Mouse (Mus musculus) embryonic facial prominence, embryonic 14.5 days (tissue): ENCODE data around the gene Rnase1. TPM values are rescaled to one million over a fixed set of nuclear protein-coding genes. Genes with fewer than 3 reads are reported as not detected.

Experiments used
- polyA plus RNA-seq: library from polyadenylated mRNA; unstranded; fragments of >200 nt; fragmentation: Nextera tagmentation; extraction: Ambion mirVana; gene quantifications from 2 replicates; pipeline ENCODE4 v1.2.1, GENCODE M21; 2014

Rnase1 gene
- polyA plus RNA-seq, 1 experiment from 2014 or later = 1.1 TPM

Other genes starting within 250 kb of the Rnase1 start
- gene Klhl33, start 249.3 kb downstream of the Rnase1 start, polyA plus RNA-seq = 0.21 and 0.28 TPM in 2 replicates
- 138 and 153 TPM in 2 replicates for gene Osgep, start 221.9 kb downstream of the Rnase1 start, polyA plus RNA-seq
- gene Apex1, start 221.8 kb downstream of the Rnase1 start, polyA plus RNA-seq = 177 and 204 TPM in 2 replicates
- 42.0 and 54.8 TPM in 2 replicates for gene Pip4p1, start 215.9 kb downstream of the Rnase1 start, polyA plus RNA-seq
- 51.5 and 51.7 TPM in 2 replicates for gene Pnp, start 215.7 kb downstream of the Rnase1 start, polyA plus RNA-seq
- gene Gm49342, start 202.3 kb downstream of the Rnase1 start, polyA plus RNA-seq = not detected in 2 replicates
- gene Pnp2, start 190.8 kb downstream of the Rnase1 start, polyA plus RNA-seq = 0.45 and 0.73 TPM in 2 replicates
- 0.29 and 0.48 TPM in 2 replicates for gene Rnase10, start 139.0 kb downstream of the Rnase1 start, polyA plus RNA-seq
- gene Rnase9, start 104.9 kb downstream of the Rnase1 start, polyA plus RNA-seq = not detected in 2 replicates
- gene Rnase11, start 96.6 kb downstream of the Rnase1 start, polyA plus RNA-seq = not detected in 2 replicates
- gene Rnase12, start 89.1 kb downstream of the Rnase1 start, polyA plus RNA-seq = 0.49 TPM in 1 of 2 replicates, not detected in the other
- gene Olfr750, start 72.3 kb downstream of the Rnase1 start, polyA plus RNA-seq = not detected in 2 replicates
- gene Rnase4, start 55.7 kb downstream of the Rnase1 start, polyA plus RNA-seq = 63.8 and 73.0 TPM in 2 replicates
- 8.8 and 10.3 TPM in 2 replicates for gene Ang, start 55.6 kb downstream of the Rnase1 start, polyA plus RNA-seq
- gene Eddm3b, start 32.4 kb downstream of the Rnase1 start, polyA plus RNA-seq = not detected in 2 replicates
- gene Rnase6, start 22.9 kb downstream of the Rnase1 start, polyA plus RNA-seq = 1.3 TPM in 2 replicates
- gene Rnase2b, start 15.5 kb upstream of the Rnase1 start, polyA plus RNA-seq = not detected in 2 replicates
- not detected in 2 replicates for gene Ang2, start 52.4 kb upstream of the Rnase1 start, polyA plus RNA-seq
- not detected in 2 replicates for gene Ear14, start 56.6 kb upstream of the Rnase1 start, polyA plus RNA-seq
- not detected in 2 replicates for gene Rnase2a, start 109.3 kb upstream of the Rnase1 start, polyA plus RNA-seq
- not detected in 2 replicates for gene Gm7247, start 215.0 kb upstream of the Rnase1 start, polyA plus RNA-seq